Mouse (Mus musculus) cerebellum, postnatal 4 days (tissue): ENCODE results near the gene Ttbk1.
A peak's percentile ranks its signal among the peaks of the same experiment; 100 is the strongest.

Experiments used
- DNase-seq, 2 experiments: peaks; one replicate each; pipeline ENCODE4 v3.0.0; 2022; ENCODE audit warnings: low spot score in 2 of 2, mixed read lengths in 1 of 2

Gene Ttbk1

GRCm38 (mm10) chr17:46476601-46477000 is 10.9 kb downstream of the Ttbk1 start:
- no peak for DNase-seq

DNA sequence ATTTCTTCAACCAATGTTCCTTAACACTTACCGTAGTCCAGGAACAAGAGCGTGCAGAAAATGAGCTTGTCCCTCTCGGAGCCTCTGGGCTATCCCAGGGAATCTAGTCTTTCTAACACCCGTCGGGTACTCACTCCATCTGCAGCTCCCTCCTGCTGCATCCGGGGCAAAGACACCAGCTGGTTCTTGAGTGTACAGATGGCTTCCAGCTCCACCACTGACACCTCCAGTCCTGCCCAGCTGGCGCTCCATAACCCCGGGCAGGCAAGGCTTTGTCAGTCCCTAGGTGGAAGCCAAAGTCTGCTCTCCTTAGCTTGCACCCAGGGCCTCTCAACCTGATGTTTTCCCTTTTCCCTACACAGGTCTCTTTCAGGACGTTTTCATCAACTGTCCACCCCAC is 19.6 kb downstream of the Ttbk1 start:
- no peak for DNase-seq

DNA sequence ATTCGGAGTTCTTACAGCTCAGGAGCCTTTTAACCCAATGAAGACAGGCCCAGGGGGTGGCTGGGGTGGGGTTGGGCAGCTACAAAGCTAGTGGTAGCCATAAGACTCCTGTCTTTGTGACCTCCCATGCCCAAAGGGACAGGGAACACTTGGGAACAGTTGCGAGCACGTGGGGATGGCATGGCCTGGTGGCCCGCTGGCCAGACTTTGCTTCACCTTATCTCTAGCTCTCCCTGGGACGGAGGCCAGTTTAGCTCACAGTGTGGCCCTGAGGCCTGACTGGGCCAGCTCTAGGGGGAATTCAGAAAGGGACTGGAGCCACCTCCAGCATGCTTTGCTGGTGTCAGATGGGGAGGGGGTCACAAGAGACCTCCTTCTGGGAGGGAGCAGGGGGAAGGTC is 25.2 kb downstream of the Ttbk1 start:
- DNase-seq = no peak

- DNase-seq = no peak
These were observed 26.1 kb downstream of the Ttbk1 start for GRCm38 (mm10) chr17:46461347-46461746.

GRCm38 (mm10) chr17:46460673-46461072 is 26.8 kb downstream of the Ttbk1 start:
- no peak for DNase-seq

- no peak for DNase-seq
These were observed 29.0 kb downstream of the Ttbk1 start for GRCm38 (mm10) chr17:46458439-46458838.

- peak in 1 of 2 experiments; percentile 34 for DNase-seq
These were observed 29.7 kb downstream of the Ttbk1 start for GRCm38 (mm10) chr17:46457791-46458190.

- DNase-seq = peak in 1 of 2 experiments; percentile 35
These were observed 32.3 kb downstream of the Ttbk1 start for GRCm38 (mm10) chr17:46455110-46455691.

DNA sequence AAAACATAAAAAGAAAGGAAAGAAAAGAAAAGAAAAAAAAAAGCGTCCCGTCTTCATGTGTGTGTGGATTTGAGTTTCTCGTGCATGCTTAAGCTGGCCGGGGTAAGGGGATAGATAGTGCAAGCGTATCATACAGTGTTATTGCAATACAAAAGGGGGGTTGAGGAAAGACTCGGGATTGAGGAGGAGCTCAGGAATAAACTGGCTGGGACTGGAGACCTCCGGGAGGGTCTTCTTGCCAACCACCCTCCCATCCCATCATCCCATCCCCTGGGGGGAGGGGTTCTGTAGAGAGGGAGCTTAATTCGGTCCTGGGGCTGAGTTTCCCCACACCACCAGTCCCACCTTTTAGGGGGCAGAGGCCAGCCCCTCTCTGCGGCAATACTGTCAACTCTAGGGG is 32.9 kb downstream of the Ttbk1 start:
- no peak for DNase-seq

DNA sequence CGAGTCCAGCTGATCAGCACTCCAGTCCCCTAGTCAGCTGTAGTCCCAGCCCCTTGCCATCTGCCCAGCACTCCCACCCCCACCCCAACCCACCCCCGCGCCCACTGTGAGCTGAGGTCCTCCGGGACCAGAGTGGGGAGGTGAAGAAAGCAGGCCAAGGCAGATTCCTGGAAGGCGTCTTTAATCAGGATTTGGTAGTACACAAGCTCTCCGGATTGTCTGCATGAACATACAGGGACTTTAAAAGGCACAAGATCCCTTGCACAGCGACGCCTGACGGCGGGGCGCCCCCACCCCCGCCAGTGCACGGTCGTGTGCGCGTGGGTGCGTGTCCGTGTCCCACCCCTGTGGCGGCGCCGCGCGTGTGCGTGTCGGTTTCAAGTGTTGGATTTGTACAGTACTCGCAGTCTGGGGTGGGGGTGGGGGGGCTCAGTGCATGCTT is 33.5 kb downstream of the Ttbk1 start:
- DNase-seq = no peak

DNA sequence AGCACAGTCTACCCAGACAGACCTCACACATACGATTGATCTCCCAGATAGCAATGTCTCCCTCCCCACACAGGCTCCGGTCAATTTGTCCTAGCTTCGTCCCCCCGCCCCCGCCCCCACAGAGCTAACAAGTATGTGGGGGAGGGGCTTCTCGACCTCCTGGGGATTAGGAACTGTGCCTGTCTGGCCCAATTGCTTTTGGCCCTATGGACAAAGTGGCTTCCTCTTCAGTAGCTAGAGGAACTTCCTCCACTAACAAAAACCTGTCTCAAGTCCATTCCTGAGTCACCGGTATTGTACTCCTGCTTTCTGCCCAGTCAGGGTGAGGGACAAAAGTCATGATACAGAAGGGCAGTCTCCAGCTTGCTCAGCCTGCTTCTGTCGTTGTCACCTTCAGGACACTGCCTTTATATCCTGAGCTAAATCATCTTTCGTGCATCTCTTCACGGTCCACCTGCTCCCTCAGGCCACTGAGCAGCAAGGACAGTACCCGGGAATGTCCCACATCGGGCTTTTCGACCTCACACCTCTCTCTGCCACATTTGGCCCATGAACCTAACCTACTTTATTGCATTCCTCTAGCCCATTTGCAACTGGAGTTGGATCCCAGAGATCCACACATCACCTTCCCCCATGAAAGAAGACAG is 34.0 kb downstream of the Ttbk1 start:
- no peak for DNase-seq

DNA sequence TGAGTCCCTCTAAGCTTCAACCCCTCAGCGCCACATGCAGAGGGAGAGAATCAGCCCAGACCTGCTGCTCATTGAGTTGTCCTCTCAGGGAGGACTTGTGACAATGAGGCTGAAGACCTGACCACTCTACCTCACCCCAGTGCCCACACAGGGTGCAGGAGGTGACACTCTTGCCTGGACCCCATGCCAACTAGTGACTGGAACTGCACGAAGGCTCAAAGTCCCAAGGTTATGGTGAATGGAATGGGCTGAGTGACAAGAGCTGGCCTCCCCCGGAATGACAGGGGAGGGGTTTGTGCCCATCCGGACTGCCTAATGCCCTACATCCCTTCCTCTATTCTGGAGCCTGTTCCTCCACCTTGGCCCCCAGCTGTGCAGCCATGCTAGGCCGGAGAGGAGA is 34.8 kb downstream of the Ttbk1 start:
- no peak for DNase-seq

DNA sequence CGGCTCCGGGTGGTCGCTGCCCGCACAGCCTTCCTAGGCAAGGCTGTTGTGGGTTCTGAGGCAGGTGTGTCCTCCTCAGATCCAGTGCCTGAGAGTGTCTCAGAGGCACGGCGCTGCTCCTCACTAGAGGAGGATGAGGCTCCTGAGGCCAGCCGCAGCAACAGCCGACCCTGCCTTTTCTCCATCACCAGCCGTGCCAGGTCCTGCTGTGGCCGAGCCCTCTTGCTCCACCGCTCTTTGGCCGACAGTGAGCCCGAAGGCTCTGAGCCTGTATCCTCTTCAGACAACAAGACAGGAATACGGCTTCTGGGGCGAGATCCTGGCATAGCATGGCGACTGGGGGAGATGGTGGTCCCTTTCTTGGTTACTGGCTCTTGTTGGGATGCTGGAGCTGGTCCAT is 41.2 kb downstream of the Ttbk1 start:
- no peak for DNase-seq

DNA sequence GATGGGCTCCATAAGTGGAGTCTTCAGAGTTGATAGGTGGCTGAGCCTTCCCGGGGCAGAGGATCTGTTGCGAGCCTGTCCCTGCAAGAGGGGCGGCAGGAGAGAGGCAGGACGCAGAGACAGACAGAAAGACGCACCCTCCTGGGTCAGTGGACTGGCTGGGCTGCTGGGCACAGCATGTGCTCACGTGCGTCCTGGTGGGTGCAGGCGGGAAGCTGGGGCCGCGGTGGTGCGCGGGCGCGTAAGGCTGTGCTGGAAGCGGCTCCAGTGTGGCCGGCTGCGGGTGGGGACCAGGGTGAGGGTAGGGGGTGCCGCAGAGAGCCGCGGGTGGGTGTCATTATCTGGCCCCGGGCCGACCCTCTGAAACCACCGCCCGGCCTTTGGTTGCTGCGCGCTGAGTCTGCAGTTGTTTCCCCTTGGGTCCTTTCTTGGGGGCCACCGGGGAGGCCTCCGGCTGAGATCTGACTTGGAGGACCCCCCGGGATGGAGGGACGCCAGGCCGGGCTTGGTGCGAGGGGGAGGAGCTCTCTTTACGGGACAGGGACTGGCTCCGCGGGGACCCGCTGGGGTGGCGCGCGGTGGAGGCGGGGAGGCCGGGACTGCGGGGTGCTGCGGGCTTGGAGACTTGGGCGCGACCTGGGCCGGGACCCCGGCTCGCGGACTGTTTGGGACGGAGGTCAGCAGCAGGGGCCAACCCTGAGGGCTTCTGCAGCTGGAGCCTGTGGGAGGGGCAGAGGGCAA is 42.5 kb downstream of the Ttbk1 start:
- no peak for DNase-seq

DNA sequence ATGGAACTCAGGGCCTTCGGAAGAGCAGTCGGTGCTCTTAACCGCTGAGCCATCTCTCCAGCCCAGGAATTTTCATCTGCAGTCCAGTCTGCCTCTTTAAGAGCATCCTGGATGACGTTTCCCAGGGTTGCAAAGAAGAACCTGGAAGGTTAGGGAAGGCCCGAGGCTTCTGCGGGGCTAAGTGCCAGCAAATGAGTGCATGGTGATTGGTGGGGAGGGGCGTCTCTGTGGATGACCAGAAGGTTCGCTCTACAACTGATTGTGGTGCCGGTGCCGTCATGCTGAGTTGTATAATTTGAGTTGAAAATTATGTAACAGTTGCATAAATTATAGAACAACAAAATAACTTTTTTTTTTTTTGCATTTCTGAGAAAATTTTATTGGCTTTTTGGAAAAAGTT is 48.3 kb downstream of the Ttbk1 start:
- DNase-seq = no peak

DNA sequence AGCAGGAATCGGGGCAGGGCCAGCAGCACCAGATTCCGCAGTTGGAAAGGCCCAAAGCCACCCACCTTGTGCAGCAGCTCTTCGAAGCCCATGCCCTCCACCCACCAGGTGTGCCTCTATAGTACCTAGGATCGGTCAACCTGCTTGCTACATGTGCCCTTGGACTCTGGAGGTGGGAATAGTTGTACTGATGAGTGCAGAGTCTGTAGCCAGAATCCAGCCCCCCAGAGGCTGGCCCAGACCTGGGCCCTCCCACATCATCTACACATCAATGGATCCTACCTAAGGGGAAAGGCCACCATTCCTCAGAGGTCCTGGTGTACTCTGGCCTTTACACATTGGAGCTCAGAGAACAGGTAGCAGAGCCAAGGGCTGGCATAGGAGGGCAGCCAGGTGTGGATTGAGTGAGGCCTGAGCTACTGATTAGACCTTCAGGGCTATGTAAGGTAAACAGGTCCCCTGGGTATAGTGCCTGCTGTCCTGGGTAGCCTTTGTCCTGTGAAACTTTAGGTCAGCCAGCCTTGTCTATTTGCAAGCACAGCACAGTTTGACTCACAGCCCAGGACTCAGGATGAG is 49.1 kb downstream of the Ttbk1 start, which contains the start of gene Slc22a7:
TSS of gene Slc22a7 (minus strand) at position 160 of the 576 bp plus-strand sequence.
- no peak for DNase-seq

GRCm38 (mm10) chr17:46436672-46437366 is 50.7 kb downstream of the Ttbk1 start:
- DNase-seq = peak in 1 of 2 experiments; percentile 42

- DNase-seq = no peak
These were observed 53.8 kb downstream of the Ttbk1 start for GRCm38 (mm10) chr17:46433627-46434026.

DNA sequence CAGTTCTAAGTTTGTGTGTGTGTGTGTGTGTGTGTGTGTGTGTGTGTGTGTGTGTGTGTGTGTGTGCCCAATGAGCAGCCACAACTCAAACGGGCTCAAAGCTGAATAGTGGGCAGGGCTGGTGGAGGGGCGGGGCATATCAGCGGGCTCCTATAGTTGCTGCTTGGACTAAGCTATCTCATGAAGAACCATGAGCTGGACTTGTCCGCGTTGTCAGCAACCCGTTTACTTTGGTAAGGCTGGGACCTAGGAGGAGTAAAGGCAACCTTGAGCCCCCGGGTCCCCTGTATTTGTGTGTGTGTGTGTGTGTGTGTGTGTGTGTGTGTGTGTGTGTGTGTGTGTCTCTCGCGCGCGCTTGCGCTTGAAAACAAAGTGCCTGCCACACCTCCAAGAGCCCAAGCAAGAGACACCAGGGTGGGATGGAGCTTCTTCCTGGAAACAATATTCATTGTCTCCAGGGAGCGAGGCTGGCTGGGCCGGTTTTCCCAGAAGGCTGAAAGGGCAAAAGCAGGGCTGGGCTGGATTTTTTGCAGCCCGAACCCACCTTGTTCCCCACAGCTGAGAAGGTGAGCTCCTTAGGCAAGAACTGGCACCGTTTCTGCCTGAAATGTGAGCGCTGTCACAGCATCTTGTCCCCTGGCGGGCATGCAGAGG is 58.6 kb downstream of the Ttbk1 start, which contains the start of gene Crip3:
TSS of gene Crip3 (plus strand) at position 166 of the 654 bp plus-strand sequence.
- no peak for DNase-seq

GRCm38 (mm10) chr17:46426496-46426895 is 61.0 kb downstream of the Ttbk1 start:
- no peak for DNase-seq

- DNase-seq = no peak
These were observed 67.8 kb downstream of the Ttbk1 start for GRCm38 (mm10) chr17:46419717-46420116.
